Mouse (Mus musculus) thymus, postnatal 10 days (tissue): ENCODE results near the gene Msantd2.

Experiments
- DNase-seq, 2 experiments: peaks; one replicate each; pipeline ENCODE4 v3.0.0; 2021; ENCODE audit warnings: low spot score in 2 of 2

Gene Msantd2

GRCm38 (mm10) chr9:37541851-37542642 is 52.9 kb downstream of the Msantd2 start:
- DNase-seq: no peak

GRCm38 (mm10) chr9:37543869-37544440 is 54.8 kb downstream of the Msantd2 start:
- DNase-seq: no peak

- peak; percentile 38 to 57 for DNase-seq
These were observed 55.5 kb downstream of the Msantd2 start for GRCm38 (mm10) chr9:37544447-37545165.

- DNase-seq: no peak
These were observed 56.1 kb downstream of the Msantd2 start for GRCm38 (mm10) chr9:37545166-37545610.

- DNase-seq: no peak
These were observed 56.8 kb downstream of the Msantd2 start for GRCm38 (mm10) chr9:37545847-37546452.

GRCm38 (mm10) chr9:37546889-37547288 is 57.8 kb downstream of the Msantd2 start:
- DNase-seq: no peak

- no peak for DNase-seq
These were observed 61.3 kb downstream of the Msantd2 start for GRCm38 (mm10) chr9:37550435-37550834.

- DNase-seq: no peak
These were observed 62.8 kb downstream of the Msantd2 start for GRCm38 (mm10) chr9:37551751-37552531.

GRCm38 (mm10) chr9:37552536-37553293 is 63.6 kb downstream of the Msantd2 start, which contains the start of gene Nrgn:
Nrgn (minus strand) TSS chr9:37552904.
- DNase-seq: peak; percentile 22 to 56

- no peak for DNase-seq
These were observed 65.2 kb downstream of the Msantd2 start for GRCm38 (mm10) chr9:37554279-37554678.

GRCm38 (mm10) chr9:37554838-37555748 is 66.0 kb downstream of the Msantd2 start, which contains the start of gene Siae:
Siae (plus strand) TSS chr9:37555698.
- DNase-seq: no peak

GRCm38 (mm10) chr9:37556366-37556765 is 67.2 kb downstream of the Msantd2 start:
- no peak for DNase-seq

- DNase-seq: no peak
These were observed 71.5 kb downstream of the Msantd2 start for GRCm38 (mm10) chr9:37560617-37561016.

GRCm38 (mm10) chr9:37563805-37564204 is 74.7 kb downstream of the Msantd2 start:
- no peak for DNase-seq

- DNase-seq: no peak
These were observed 77.9 kb downstream of the Msantd2 start for GRCm38 (mm10) chr9:37567019-37567418.

GRCm38 (mm10) chr9:37567454-37567853 is 78.3 kb downstream of the Msantd2 start:
- DNase-seq: no peak

- no peak for DNase-seq
These were observed 78.9 kb downstream of the Msantd2 start for GRCm38 (mm10) chr9:37567892-37568604.

GRCm38 (mm10) chr9:37568605-37569214 is 79.6 kb downstream of the Msantd2 start:
- DNase-seq: no peak
